Mouse (Mus musculus): ENCODE results near the gene Myt1l.
A peak's percentile ranks its signal among the peaks of the same experiment; 100 is the strongest.

Myt1l gene

DNA sequence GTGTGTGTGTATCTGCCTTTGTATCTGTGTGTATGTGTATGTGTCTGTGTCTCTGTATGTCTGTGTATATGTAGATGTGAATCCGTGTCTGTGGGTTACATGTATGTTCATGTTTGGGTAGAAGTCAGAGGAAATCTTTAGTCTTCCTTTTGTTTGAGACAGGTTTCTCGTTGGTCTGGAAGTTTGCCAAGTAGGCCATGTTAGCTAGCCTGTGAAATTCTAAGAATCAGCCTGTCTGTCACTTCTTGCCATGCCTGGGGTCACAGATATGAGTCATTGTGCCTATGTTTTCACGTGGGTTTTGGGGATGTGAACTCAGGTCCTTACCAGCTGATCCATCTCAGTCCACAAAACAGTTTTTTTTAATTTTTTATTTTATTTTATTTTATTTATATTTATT, 128.9 kb downstream of the Myt1l start:
- peak; percentile 30 for DNase-seq (ENCODE audit: inconsistent ontology term)

DNA sequence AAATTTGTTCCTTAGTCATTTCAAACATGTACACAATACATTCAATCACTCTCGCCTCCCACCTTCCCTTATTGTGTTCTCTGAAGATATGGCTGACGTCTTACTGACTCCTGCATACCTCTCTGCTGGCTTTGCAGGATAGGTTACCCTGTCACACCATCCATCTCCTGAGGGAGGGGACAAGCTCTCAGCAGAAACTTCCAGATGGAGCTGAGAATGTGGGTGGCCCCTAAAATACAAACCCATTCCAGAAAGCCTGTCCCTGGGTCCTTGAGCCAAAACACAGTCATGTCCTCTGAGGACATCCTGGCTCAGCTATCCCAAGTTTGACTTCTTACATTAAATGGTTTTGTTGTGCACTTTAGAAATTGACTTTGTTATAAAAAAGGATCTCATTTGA, 129.7 kb downstream of the Myt1l start:
- no peak for DNase-seq (ENCODE audit: inconsistent ontology term)

DNA sequence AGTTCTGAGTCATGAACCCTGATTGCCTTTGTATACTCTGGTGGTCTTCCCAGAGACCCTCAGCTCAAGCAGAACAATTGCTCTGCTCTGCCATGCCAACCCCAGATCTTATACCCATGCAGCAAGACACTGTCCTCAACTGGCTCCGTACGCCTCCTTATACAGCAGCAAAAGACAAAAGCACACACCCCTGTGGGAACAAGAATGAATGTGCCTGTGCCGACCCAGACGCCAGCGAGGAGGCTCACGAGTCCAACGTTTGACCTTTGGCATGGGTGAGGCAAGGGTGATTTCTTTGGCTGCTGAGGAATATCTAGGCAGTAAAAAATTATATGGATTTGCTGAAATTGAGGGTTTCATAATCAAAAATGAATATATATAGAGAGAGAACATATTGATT, 143.8 kb downstream of the Myt1l start:
- no peak for DNase-seq (ENCODE audit: inconsistent ontology term)

DNA sequence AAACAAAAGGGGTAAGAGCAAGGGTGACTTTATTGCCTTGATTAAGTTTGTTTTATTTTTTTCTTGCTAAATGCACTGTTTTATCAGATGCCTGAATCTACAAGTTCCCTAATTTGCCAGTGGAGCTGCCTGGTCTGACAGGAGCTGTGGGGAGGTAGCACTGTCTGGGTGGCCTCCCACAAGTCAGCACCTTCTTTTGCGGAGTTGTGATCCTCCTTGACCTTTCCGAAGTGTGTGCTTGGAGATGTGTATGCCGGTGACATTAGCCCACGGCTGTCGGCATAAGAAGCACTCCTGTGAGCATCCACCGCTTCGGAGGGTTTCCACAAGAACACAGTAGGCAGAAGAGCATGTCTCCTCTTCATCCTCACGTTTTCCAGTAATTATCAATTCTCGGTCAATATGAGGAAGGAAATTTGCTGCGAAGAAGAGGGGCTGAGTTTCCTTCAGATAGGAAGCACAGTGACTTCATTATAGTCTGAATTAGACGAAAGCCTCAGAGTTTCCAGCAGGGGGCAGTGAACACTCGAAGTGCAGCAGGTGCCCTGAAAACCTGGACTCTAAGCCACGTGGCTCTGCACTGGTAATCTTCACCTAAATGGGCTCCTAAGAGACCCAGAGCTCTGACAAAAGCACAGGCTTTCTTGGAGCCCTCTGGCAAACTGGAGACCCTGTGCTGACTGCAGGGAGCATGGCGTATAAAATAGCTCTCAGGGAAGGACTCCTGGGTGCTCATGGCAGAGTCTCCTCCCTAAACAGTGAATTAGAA, 147.6 kb downstream of the Myt1l start:
- DNase-seq (ENCODE audit: inconsistent ontology term) = peak; percentile 27

DNA sequence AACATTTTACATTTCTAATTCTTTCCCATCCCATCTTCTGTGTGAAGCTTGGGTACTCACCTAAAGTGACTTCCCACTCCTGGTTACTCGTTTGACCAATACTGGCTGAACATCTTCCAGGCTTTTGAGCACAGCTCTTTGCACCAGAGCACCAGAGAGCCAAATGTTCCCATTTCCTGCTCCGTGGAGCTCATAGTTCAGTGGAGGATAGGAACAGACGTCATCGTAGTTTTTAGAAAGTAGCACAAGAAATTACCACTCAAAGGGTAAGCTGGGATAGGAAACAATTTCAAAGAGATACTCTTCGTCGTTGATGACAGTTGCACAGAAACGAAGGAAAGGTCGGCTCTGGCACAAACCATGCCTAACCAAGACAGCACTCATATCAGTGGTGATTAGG, 154.2 kb downstream of the Myt1l start:
- DNase-seq (ENCODE audit: inconsistent ontology term) = no peak

DNA sequence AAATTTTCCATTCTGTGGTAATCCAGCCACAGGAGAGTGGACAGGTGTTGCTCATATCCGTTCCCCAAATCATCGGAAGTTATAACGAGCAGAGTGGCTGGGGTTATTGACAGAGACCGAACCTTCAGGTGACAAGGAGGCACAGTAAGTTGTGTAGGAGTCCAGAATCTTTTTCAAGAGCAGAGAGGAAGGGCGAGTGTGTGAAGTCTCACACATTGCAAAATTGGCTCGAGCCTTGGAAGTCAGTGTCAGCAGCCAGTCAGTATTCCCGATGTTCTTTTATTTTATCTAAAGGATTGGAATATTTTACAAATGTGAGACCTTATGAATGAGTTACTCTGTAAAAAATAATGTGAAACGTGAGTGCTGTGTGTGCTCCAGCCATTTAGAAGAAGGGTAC, 154.8 kb downstream of the Myt1l start:
- no peak for DNase-seq (ENCODE audit: inconsistent ontology term)

DNA sequence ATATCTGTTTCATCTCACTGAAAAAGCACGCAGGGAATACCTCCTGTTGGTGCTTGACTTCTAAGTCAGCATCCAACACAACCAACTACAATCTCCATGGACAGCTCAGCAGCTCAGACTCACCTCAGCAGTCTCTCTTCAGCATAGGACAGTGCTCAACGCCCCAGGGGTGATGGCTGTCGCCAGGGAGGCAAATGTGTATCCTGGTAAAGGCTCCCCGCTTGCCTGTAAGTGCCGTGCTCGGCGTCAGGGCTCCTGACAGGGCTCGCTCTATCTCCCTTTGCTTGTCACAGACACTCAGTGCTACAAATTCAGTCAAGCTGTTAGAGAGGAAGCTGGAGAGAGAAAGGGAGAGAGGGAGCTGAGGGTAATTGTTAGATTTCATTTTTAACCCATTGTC, 158.1 kb downstream of the Myt1l start:
- no peak for DNase-seq (ENCODE audit: inconsistent ontology term)

DNA sequence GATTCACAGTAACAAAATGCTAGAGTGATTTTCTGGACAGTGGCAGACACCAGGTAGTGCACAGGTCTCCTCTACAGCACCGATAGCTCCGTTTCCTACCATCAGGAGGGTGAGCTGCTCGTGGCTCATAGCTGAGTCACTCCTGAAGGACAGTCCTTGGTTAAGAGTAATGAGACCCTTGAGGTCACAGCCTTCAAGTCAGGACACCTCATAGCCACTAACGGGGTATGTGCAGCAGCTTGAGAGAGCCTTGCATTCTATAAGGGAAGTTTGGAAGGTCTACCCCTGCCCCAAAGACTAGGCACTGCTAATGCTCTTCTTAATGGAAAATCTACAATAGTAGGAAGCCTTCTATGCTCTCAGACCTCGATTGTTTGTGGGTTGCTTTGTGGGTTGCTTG, 163.4 kb downstream of the Myt1l start:
- no peak for DNase-seq (ENCODE audit: inconsistent ontology term)

DNA sequence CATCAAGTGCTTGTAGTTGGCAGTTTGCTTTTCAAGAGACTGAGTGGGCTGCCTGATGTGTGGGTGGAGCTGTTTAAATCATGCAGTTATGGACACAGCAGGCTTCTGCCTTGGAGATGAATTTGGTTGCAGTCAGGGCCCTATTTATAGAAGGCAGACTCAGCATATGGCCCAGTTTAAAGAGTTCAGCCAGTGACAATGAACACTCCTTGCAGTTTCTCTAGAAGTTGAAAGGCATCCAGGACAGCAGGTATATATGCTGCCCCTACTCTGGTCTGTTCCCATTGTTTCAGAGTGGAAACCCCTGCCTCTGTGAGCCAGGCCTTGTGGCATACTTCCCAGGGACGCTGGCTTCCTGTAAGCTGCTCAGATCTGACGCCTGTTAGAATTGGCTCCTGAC, 167.0 kb downstream of the Myt1l start:
- DNase-seq (ENCODE audit: inconsistent ontology term) = no peak

DNA sequence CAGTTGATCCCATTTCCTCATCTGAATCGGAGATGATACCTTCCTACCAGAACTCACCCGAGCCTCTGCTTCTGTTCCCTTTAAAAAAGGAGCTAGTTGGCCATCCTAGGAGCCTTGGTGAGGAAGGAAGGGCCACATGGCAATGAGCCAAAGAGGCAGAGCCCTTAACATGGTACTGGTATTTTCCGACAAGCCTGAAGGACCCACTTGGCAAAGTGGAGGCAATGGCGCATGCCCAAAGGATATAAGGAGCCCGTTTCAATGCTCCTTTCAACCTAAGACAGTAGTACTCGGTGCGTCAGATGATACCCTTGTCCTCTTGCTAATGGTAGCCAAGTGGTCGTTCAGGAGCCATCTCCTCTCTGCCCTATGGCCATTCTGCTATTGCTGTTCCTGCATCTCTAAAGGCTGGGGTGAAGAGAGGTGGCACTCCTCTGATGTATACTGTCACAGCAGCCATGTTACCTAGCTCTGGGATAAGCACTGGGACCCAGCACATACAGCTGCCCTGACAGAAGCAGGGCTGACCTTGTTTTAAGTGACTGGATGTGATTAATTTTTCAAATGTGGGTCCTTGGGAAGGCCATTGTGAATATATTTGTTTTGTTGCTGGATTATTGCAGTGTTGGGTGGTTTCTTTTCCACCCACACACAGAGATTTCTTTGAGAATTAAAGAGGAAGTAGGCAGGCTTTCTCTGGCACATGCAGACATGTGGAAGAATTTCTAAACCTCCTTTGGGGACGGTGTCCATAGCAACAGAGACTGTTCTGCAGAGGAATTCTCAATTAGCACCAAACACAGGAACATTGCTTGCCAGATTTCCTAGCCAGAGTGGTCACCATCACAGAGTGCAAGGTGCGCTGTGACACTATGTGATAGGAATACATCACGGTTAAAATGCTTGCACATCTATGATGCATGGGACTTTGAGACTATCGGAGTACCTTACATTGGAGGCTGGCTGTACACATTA, 169.6 kb downstream of the Myt1l start:
- peak; percentile 80 for DNase-seq (ENCODE audit: inconsistent ontology term)

DNA sequence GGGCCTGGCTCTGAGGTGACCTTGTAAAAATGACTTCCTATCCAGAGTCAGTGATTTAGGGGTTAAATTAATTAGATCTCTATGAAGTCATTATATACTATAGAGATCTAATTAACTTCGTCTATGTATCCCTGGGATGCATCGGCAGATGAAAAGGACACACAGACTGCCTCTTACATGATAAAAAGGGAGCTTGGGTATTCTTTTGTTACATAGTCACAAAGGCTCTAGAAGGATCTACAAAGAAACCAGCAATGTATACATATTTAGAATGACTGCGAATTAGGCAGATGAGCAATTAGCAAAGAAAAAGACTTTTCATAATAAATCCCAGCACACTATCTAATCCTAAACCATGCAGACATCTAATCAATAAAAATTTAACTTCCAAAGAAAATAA, 170.4 kb downstream of the Myt1l start:
- DNase-seq (ENCODE audit: inconsistent ontology term) = no peak

DNA sequence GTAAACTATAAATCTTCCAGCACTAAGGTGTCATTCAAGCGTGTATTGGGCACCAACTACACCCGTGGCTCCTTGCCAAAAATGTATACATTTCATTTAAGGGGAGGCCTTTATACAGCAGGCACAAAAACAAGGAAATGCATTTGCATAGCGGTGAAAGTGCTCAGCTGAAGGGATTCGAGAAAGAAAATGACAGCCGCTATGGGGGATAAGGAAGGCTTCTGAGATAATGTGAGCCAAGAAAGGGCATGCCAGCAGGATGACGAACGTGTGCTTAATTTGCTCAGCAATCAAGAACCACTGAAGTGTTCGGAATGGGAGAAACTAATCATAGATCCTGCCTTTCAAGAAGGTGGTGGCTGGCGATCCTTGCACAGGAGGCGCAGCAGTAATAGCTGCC, 170.8 kb downstream of the Myt1l start:
- DNase-seq (ENCODE audit: inconsistent ontology term) = peak; percentile 51

DNA sequence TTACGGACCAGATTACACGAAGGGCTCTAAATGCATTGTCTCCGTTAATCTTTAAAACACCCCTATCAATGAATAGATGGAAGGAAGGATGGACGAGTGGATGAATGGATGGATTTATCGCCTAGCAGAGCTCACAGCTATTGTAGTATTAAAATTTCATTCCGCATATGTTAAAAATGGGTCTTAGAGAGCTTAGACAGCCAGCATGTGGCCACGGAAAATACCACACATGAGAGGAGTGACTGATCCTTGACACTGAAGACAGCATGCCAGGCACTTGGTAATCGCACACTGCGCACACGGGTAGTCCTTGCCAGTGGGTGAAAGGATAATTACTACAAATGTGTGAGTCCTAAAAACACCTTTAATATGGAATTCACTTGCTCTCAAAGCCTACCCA, 171.2 kb downstream of the Myt1l start:
- no peak for DNase-seq (ENCODE audit: inconsistent ontology term)

DNA sequence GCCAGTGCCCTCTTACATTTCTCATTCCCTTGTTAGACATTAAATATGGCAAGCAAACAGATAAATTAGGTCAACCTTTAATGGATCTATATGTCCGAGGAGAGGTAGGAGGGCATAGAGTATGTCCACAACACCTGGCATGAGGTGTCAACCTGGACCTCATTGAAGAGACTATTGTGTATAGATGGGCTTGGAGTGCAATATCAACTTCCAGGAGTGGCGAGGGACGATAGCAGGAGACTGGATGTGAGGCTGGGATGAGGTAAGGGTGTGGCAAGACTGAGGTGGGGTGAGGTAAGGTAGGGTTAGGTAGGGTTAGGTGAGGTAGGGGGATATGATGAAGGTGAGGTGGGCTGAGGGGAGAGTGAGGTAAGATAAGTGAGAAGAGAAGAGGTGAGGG, 171.8 kb downstream of the Myt1l start:
- no peak for DNase-seq (ENCODE audit: inconsistent ontology term)

DNA sequence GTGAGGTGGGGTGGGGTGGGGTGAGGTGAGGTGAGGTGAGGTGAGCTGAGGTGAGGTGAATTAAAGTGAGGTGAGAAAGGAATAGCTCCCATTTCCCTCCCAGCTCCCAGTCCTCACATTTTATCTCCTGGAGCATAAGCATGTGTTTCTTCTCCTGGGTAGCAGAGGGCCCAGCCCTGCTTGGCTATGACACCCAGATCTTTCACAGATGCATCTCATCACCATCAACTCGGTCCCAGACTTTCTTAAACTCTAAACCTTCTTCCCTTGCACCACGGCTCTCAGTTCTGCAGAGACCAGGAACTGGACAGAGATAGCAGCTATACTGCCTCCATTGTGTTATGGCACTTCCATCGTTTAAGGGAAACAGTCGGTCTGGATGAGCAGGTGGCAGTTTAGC, 172.9 kb downstream of the Myt1l start:
- DNase-seq (ENCODE audit: inconsistent ontology term) = no peak

DNA sequence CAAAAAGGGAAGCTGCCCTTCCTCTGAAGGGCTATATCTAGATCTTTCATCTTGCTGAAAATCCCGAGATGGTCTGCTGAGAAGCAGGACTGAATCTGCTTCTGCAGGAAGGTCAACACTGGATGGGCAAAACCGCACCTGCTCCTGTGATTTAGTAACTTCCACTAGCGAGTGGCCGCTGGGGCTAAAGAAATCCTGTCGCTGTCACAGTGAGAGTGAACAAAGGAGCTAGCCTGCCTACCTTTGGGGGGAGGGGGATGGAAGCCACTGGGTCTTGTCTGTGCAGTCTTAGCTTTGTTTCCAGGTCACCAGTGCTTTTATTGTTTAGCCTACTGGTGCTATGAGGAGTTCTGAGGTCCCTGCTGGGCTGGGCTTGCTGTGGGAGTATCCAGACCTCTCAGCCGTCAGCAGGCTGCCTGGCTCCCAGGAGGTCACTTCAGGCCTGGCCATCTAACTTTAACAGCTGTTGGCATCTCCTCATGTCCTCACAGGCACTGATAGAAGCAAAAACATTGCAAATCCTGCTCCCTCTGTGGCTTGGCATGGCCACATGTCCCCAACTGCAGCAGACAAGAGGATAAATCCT, 173.6 kb downstream of the Myt1l start:
- peak; percentile 20 for DNase-seq (ENCODE audit: inconsistent ontology term)

DNA sequence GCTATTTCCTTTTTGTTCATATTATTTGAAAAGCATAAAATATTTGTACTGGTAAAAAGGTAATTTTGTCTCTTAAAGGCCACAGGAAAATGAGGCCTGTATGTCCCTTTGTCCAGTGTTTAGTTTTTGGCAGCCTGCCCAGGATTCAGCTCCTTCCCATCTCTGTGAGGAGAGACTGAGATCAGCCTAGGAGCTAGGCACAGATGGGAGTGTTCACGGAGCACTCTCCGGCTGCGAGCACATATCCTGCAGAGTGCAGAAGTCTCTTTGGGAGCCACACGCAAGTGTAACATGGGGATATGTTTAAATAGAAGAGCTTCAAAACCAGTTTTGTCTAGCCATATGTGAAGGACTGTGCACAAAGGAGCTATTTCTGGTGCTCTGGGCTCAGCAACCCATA, 174.4 kb downstream of the Myt1l start:
- peak; percentile 51 for DNase-seq (ENCODE audit: inconsistent ontology term)

DNA sequence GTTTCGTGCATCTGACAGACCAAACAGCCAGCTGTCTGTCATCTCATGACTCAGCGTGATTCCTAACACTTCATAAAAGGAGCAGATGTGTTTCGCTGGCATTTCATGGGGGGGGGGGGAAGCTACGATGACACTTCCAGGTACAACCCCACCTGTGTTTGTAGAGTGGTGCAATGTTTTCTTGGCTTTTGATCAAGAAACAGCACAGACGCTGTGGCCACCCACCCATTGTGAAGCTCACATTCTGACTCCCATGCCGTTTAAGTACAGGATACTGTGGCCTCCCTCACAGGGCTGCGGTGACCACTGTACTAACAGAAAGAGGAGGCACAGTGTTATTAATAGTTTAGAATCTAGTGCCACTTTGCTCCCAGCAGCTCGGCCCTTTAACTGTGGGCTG, 175.4 kb downstream of the Myt1l start:
- no peak for DNase-seq (ENCODE audit: inconsistent ontology term)

DNA sequence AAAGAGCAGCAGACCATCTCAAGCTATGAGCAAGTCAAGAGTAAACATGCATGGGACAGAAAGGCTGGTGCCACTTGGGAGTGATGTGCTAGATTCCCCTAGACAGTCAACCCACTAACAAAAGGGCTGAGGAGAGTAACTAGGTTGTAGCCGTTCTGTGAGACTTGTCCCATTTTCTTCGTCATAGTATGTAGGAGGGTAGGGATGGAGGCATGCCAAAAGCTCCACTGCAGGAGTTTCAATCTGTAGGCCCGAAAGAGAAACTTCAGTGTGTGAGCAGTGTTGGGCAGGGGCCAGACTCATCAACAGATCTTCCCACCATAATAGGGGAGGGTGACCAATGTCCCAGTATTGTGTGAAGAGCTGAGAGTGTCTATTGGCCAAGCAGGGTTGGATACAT, 178.9 kb downstream of the Myt1l start:
- DNase-seq (ENCODE audit: inconsistent ontology term) = peak; percentile 10

DNA sequence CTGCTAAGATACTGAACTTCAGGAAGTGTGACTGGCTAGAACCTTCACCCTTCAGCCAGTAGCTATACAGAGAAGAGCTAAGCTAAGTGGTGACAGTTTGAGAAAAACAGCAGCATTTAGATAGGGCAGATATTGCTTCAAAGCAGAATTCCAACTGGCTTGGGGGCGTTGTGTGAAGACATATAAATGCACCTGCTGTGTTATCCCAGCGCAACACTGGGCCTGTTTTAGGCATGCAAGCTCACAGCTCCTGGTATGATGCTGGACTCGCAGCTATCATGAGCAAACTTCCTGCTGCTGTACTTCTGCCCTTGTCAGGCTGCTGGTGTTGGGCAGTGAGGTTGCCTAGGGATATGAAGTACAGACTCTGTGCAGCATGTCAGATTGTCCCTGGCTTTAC, 180.0 kb downstream of the Myt1l start:
- DNase-seq (ENCODE audit: inconsistent ontology term) = no peak

DNA sequence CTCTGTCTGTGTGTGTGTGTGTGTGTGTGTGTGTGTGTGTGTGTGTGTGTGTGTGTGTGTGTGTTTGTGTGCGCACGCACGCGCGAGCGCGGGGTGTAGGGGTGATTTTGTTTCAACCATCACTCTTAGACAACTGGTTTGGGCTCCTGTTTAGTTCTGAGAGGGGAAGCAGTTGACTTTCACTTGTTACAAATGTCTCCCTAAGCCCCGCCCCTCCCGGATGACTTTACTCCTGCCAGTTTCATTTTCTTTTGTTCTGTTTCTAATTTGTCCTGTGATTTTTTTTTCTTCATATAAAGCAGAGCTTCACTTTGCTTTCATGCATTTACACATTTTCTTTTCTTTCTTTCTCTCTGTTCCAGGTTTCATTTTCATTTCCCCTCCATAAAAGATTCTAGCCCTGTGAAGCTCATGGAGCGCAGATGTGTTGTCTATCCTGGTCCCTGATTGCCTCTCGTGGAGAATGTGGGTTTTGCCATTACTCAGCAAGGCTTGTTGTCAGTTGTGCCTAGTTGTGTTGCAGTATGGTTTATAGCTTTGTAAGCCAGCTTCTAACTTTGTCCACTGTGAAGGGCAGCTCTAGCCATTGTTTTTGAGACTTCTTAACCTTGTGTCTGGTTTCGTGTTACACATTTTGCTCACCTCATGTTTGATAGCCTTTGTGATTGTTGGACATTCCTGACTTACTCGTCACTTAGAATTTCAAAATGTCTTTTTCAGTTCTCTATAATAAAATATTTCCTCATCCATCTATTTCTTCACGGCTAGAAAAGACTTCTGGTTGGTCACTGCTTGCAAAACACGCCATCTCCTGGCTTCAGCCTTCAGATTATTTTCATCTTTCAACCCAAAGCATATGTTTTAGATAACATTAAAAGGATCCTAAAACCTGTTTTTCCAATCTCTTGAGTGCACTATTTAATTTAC, 184.9 kb downstream of the Myt1l start:
- peak; percentile 9 for DNase-seq (ENCODE audit: inconsistent ontology term)

Measured in Muller cell, postnatal 12 days (primary cell).